Mouse (Mus musculus) neural tube, embryonic 11.5 days (tissue): ENCODE measurements around the gene Zfp524. TPM values are rescaled to one million over a fixed set of nuclear protein-coding genes. Genes with fewer than 3 reads are reported as not detected.

Source experiments
- ATAC-seq: fragments of 200-750 bp; cut with Nextera tagmentation; 2 replicates; pipeline ENCODE4 v1.8.0; 2017; ENCODE audit warnings: moderate number of reproducible peaks, mild to moderate bottlenecking, moderate TSS enrichment, moderate library complexity; ENCODE audit not compliant: insufficient read depth, low FRiP score, low TSS enrichment
- DNase-seq: peaks from one replicate; pipeline ENCODE4 v3.0.0-alpha.2; 2015; ENCODE audit warnings: low spot score
- H3K27ac ChIP-seq: fragments of 300-500 bp; sonication (generic); 2 replicates; pipeline ENCODE4 v1.5.1; 2014; ENCODE audit warnings: low read depth, mild to moderate bottlenecking, low read length
- H3K27me3 ChIP-seq: fragments of 300-500 bp; sonication (generic); 2 replicates; pipeline ENCODE4 v1.6.1; 2014; ENCODE audit warnings: mild to moderate bottlenecking, low read length, mixed read lengths; ENCODE audit not compliant: control insufficient read depth, insufficient read depth
- H3K36me3 ChIP-seq: fragments of 300-500 bp; sonication (generic); 2 replicates; pipeline ENCODE4 v1.6.1; 2014; ENCODE audit warnings: mild to moderate bottlenecking, low read length, moderate library complexity, mixed read lengths; ENCODE audit not compliant: control insufficient read depth, insufficient read depth
- H3K4me1 ChIP-seq: fragments of 300-500 bp; sonication (generic); 2 replicates; pipeline ENCODE4 v1.6.1; 2014; ENCODE audit warnings: low read length, mixed read lengths; ENCODE audit not compliant: control insufficient read depth, insufficient read depth
- H3K4me2 ChIP-seq: fragments of 300-500 bp; sonication (generic); 2 replicates; pipeline ENCODE4 v1.6.1; 2014; ENCODE audit warnings: low read depth, mild to moderate bottlenecking, moderate library complexity
- H3K4me3 ChIP-seq: fragments of 300-500 bp; sonication (generic); 2 replicates; pipeline ENCODE4 v1.5.1; 2014; ENCODE audit warnings: low read depth, low read length
- H3K9ac ChIP-seq: fragments of 300-500 bp; sonication (generic); 2 replicates; pipeline ENCODE4 v1.6.1; 2014; ENCODE audit warnings: mild to moderate bottlenecking, low read length
- H3K9me3 ChIP-seq: fragments of 300-500 bp; sonication (generic); 2 replicates; pipeline ENCODE4 v1.6.1; 2016; ENCODE audit warnings: low read length; ENCODE audit not compliant: control insufficient read depth
- WGBS: fragments of 180-500 bp; shearing (Covaris S2); extraction: QIAGEN DNeasy Blood & Tissue Kit; methylation state at CpG from one replicate; pipeline ENCODE4 v1.1.7; 2014; 5-methylcytosine and 5-hydroxymethylcytosine counted together
- polyA plus RNA-seq: library from polyadenylated mRNA; unstranded; fragments of >200 nt; fragmentation: Nextera tagmentation; extraction: Ambion mirVana; gene quantifications from 2 replicates; pipeline ENCODE4 v1.2.1, GENCODE M21; 2014

The Zfp524 gene
- polyA plus RNA-seq, 1 experiment from 2014 or later: 10.1 TPM

GRCm38 (mm10) chr7:5052438-5052837, 38.2 kb downstream of the Zfp524 start:
- DNase-seq (peak; percentile 21), ATAC-seq (no peak)
- H3K27me3 ChIP-seq: peaks cover 50% of the 10 kb centered on the region
- H3K9ac ChIP-seq: no peak overlapping the region
- no peaks in the 10 kb centered on the region for H3K9me3 ChIP-seq
- H3K27ac ChIP-seq: no peak overlapping the region
- WGBS: 2% methylated on average over 12 of the region's 12 CpGs
- peaks cover 18% of the 10 kb centered on the region for H3K4me1 ChIP-seq
- H3K4me2 ChIP-seq: peak overlapping the region; percentile 90
- H3K4me3 ChIP-seq: peak overlapping the region; percentile 79
- no peaks in the 10 kb centered on the region for H3K36me3 ChIP-seq

GRCm38 (mm10) chr7:5052931-5053343, 38.7 kb downstream of the Zfp524 start:
- Histone ChIP-seq H3K27ac (no peak overlapping the region), H3K9me3 (no peaks in the 10 kb centered on the region), H3K36me3 (no peaks in the 10 kb centered on the region), H3K4me1 (peaks cover 18% of the 10 kb centered on the region), H3K9ac (peak overlapping the region; percentile 24; the same call in 1 of the 2 replicates), H3K4me2 (peak overlapping the region; percentile 90), H3K27me3 (peaks cover 55% of the 10 kb centered on the region), H3K4me3 (peak overlapping the region; percentile 79)
- 4% methylated on average over 42 of the region's 45 CpGs for WGBS
- ATAC-seq (no peak), DNase-seq (peak; percentile 19)

- peaks cover 18% of the 10 kb centered on the region for H3K4me1 ChIP-seq
Measured at GRCm38 (mm10) chr7:5053456-5054179, 39.4 kb downstream of the Zfp524 start.

GRCm38 (mm10) chr7:5056651-5057263, 42.5 kb downstream of the Zfp524 start:
- peak; percentile 54 for DNase-seq
- Histone ChIP-seq H3K27ac (no peak overlapping the region), H3K4me2 (peak overlapping the region; percentile 60), H3K9ac (peak overlapping the region; percentile 50; the same call in 1 of the 2 replicates), H3K4me3 (peak overlapping the region; percentile 43), H3K9me3 (no peaks in the 10 kb centered on the region), H3K27me3 (peaks cover 56% of the 10 kb centered on the region), H3K4me1 (peaks cover 22% of the 10 kb centered on the region), H3K36me3 (no peaks in the 10 kb centered on the region)
- 3% methylated on average over 47 of the region's 55 CpGs for WGBS
- ATAC-seq: no peak

More at GRCm38 (mm10) chr7:5053456-5054179, 39.4 kb downstream of the Zfp524 start:
- Histone ChIP-seq H3K27ac (no peak overlapping the region), H3K9ac (peak overlapping the region; percentile 32), H3K36me3 (no peaks in the 10 kb centered on the region), H3K4me3 (peak overlapping the region; percentile 79), H3K9me3 (no peaks in the 10 kb centered on the region), H3K27me3 (peaks cover 56% of the 10 kb centered on the region), H3K4me2 (peak overlapping the region; percentile 90)
- DNase-seq: no peak
- ATAC-seq: no peak
- 8% methylated on average over 32 of the region's 32 CpGs for WGBS

GRCm38 (mm10) chr7:5057381-5057780, 43.2 kb downstream of the Zfp524 start:
- no peak for DNase-seq
- Histone ChIP-seq H3K4me3 (peak overlapping the region; percentile 43), H3K4me1 (peaks cover 22% of the 10 kb centered on the region), H3K27ac (no peak overlapping the region), H3K4me2 (peak overlapping the region; percentile 60), H3K27me3 (peaks cover 56% of the 10 kb centered on the region), H3K9me3 (no peaks in the 10 kb centered on the region), H3K36me3 (no peaks in the 10 kb centered on the region), H3K9ac (no peak overlapping the region)
- 36% methylated on average over 8 of the region's 8 CpGs for WGBS
- ATAC-seq: no peak

- no peaks in the 10 kb centered on the region for H3K9me3 ChIP-seq
- no peak overlapping the region for H3K27ac ChIP-seq
- peaks cover 20% of the 10 kb centered on the region for H3K4me1 ChIP-seq
- WGBS: 25% methylated on average over 11 of the region's 11 CpGs
- ATAC-seq (no peak), DNase-seq (no peak)
- no peak overlapping the region for H3K4me3 ChIP-seq
- H3K4me2 ChIP-seq: no peak overlapping the region
- H3K27me3 ChIP-seq: peaks cover 52% of the 10 kb centered on the region
- H3K9ac ChIP-seq: no peak overlapping the region
- H3K36me3 ChIP-seq: no peaks in the 10 kb centered on the region
Measured at GRCm38 (mm10) chr7:5057804-5058203, 43.6 kb downstream of the Zfp524 start.

- Histone ChIP-seq H3K36me3 (no peaks in the 10 kb centered on the region), H3K9me3 (no peaks in the 10 kb centered on the region), H3K27me3 (peaks cover 44% of the 10 kb centered on the region), H3K27ac (no peak overlapping the region), H3K9ac (no peak overlapping the region), H3K4me2 (no peak overlapping the region), H3K4me1 (peaks cover 17% of the 10 kb centered on the region; the same call in 1 of the 2 replicates), H3K4me3 (no peak overlapping the region)
- ATAC-seq (no peak), DNase-seq (no peak)
- 81% methylated on average over 1 of the region's 1 CpGs for WGBS
Measured at GRCm38 (mm10) chr7:5058631-5059030, 44.4 kb downstream of the Zfp524 start.

GRCm38 (mm10) chr7:5059421-5059820, 45.2 kb downstream of the Zfp524 start:
- Histone ChIP-seq H3K27ac (no peak overlapping the region), H3K36me3 (no peaks in the 10 kb centered on the region), H3K4me1 (peaks cover 19% of the 10 kb centered on the region; the same call in 1 of the 2 replicates), H3K9me3 (no peaks in the 10 kb centered on the region), H3K9ac (no peak overlapping the region; the same call in 1 of the 2 replicates), H3K4me3 (no peak overlapping the region), H3K4me2 (no peak overlapping the region), H3K27me3 (peaks cover 36% of the 10 kb centered on the region)
- 95% methylated on average over 12 of the region's 12 CpGs for WGBS
- no peak for ATAC-seq
- no peak for DNase-seq
